In genomic region chr12:5373641-5374195, GRCm38 (mm10) we compare ENCODE assay signal across 8 mouse cellular contexts. TPM values are rescaled to one million over a fixed set of nuclear protein-coding genes. Genes with fewer than 3 reads are reported as not detected.
A peak's percentile ranks its signal among the peaks of the same experiment; 100 is the strongest.
DNase-seq lines count a peak whose midpoint lies in the region; ATAC-seq and TF ChIP-seq lines count a peak whose summit lies in the region.

No protein-coding gene starts in this region.

- TF ChIP-seq CTCF in embryonic fibroblast, embryonic 13.5 days (IDR thresholded peaks at IDR 0.05; ENCODE audit: borderline replicate concordance, insufficient read depth, low read length): no peak
- no peak for TF ChIP-seq CTCF in heart, postnatal 0 days (IDR thresholded peaks at IDR 0.05; ENCODE audit: low read depth)

- peak overlapping the region; percentile 70 for H3K4me3 ChIP-seq in embryonic fibroblast, embryonic 13.5 days (ENCODE audit: insufficient read depth, low read length)
- peak overlapping the region; percentile 56 for H3K4me3 ChIP-seq in heart, postnatal 0 days (ENCODE audit: low read depth, low read length)
- H3K4me3 ChIP-seq in limb, embryonic 13.5 days: peak overlapping the region; percentile 88
- H3K4me3 ChIP-seq in neural tube, embryonic 12.5 days: peak overlapping the region; percentile 82

- H3K4me2 ChIP-seq in heart, postnatal 0 days (ENCODE audit: low read depth, low read length): peak overlapping the region; percentile 94
- H3K4me2 ChIP-seq in limb, embryonic 13.5 days (replicated peaks): peak overlapping the region; percentile 99
- peak overlapping the region; percentile 97 for H3K4me2 ChIP-seq in neural tube, embryonic 12.5 days (replicated peaks)

- H3K27ac ChIP-seq in embryonic fibroblast, embryonic 13.5 days (ENCODE audit: insufficient read depth, low read length): no peak overlapping the region
- no peak overlapping the region for H3K27ac ChIP-seq in heart, postnatal 0 days (ENCODE audit: low read depth)
- H3K27ac ChIP-seq in limb, embryonic 13.5 days: peak overlapping the region; percentile 39; the same call in 1 of the 2 replicates
- 0 out of 2 replicates have a peak overlapping the region, but pooled peaks have one; percentile 27 for H3K27ac ChIP-seq in neural tube, embryonic 12.5 days

- no peak for TF ChIP-seq EP300 in heart, postnatal 0 days (IDR thresholded peaks at IDR 0.05; ENCODE audit: low read depth)

- no peaks in the 10 kb centered on the region for H3K4me1 ChIP-seq in embryonic fibroblast, embryonic 13.5 days (ENCODE audit: control insufficient read depth, insufficient read depth, low read length)
- peaks cover 20% of the 10 kb centered on the region for H3K4me1 ChIP-seq in heart, postnatal 0 days (ENCODE audit: control insufficient read depth, insufficient read depth)
- peaks cover 20% of the 10 kb centered on the region for H3K4me1 ChIP-seq in limb, embryonic 13.5 days
- H3K4me1 ChIP-seq in neural tube, embryonic 12.5 days: peaks cover 23% of the 10 kb centered on the region

- no peaks in the 10 kb centered on the region for H3K9me3 ChIP-seq in heart, postnatal 0 days (replicated peaks; ENCODE audit: control insufficient read depth, low read length)
- no peaks in the 10 kb centered on the region for H3K9me3 ChIP-seq in limb, embryonic 13.5 days
- no peaks in the 10 kb centered on the region for H3K9me3 ChIP-seq in neural tube, embryonic 12.5 days

- TF ChIP-seq POLR2A in embryonic fibroblast, embryonic 13.5 days (IDR thresholded peaks at IDR 0.05; ENCODE audit: low read depth, low read length): no peak

- under 1% methylated on average over 42 of the region's 42 CpGs for WGBS in heart, postnatal 0 days
- under 1% methylated on average over 42 of the region's 42 CpGs for whole genome bisulfite sequencing in limb, embryonic 13.5 days
- WGBS in neural tube, embryonic 12.5 days: under 1% methylated on average over 42 of the region's 42 CpGs

- no peak overlapping the region for H3K9ac ChIP-seq in heart, postnatal 0 days (replicated peaks; ENCODE audit: low read depth, low read length)
- peak overlapping the region; percentile 87 for H3K9ac ChIP-seq in limb, embryonic 13.5 days
- H3K9ac ChIP-seq in neural tube, embryonic 12.5 days: peak overlapping the region; percentile 87

- no peaks in the 10 kb centered on the region for H3K36me3 ChIP-seq in heart, postnatal 0 days (replicated peaks; ENCODE audit: control insufficient read depth, insufficient read depth, low read length)
- H3K36me3 ChIP-seq in limb, embryonic 13.5 days: 0 out of 2 replicates have a peak, but pooled peaks cover 3% of the 10 kb centered on the region
- H3K36me3 ChIP-seq in neural tube, embryonic 12.5 days: no peaks in the 10 kb centered on the region

- H3K27me3 ChIP-seq in heart, postnatal 0 days (ENCODE audit: control insufficient read depth, insufficient read depth, low read length): peaks cover 68% of the 10 kb centered on the region
- 0 out of 2 replicates have a peak, but pooled peaks cover 5% of the 10 kb centered on the region for H3K27me3 ChIP-seq in limb, embryonic 13.5 days
- peaks cover 17% of the 10 kb centered on the region; the same call in 1 of the 2 replicates for H3K27me3 ChIP-seq in neural tube, embryonic 12.5 days (replicated peaks)

- peak; percentile 11; the same call in 1 of the 2 replicates for ATAC-seq in frontal cortex, adult (ENCODE audit: low TSS enrichment)
- ATAC-seq in heart, postnatal 0 days (ENCODE audit: insufficient read depth, low read depth): no peak
- ATAC-seq in limb, embryonic 13.5 days (ENCODE audit: low FRiP score, low read depth): no peak
- ATAC-seq in neural tube, embryonic 12.5 days (ENCODE audit: low FRiP score, low read depth): no peak

- no peak for DNase-seq in frontal cortex, postnatal 36 days (ENCODE audit: low spot score in 2 of 2)
- peak; percentile 69 for DNase-seq in Muller cell, postnatal 12 days (ENCODE audit: inconsistent ontology term)
- no peak for DNase-seq in heart, postnatal 0 days (ENCODE audit: low spot score)
- no peak for DNase-seq in natural killer cell, adult 2 months (ENCODE audit: low spot score in 2 of 2)

RNA-seq across cellular contexts. Expression of gene Klhl29, which starts 1.8 kb away (rescaled TPM):
- 3.8 and 6.1 TPM in 2 replicates for polyA plus RNA-seq in embryonic fibroblast, embryonic 13.5 days (2011; ENCODE audit: insufficient read length, low read depth, missing spikeins)
- total RNA-seq in heart, postnatal 0 days (2014; rRNA removed; ENCODE audit: low replicate concordance): 0.11 and 2.1 TPM in 2 replicates
- 0.04 and 0.05 TPM in 2 replicates for polyA plus RNA-seq in heart, postnatal 0 days (2015; fragmentation: Nextera tagmentation; extraction: Ambion mirVana)
- polyA plus RNA-seq in limb, embryonic 13.5 days (2015; fragmentation: Nextera tagmentation; extraction: Ambion mirVana): 2.2 and 2.3 TPM in 2 replicates
- 2.5 and 2.9 TPM in 2 replicates for polyA plus RNA-seq in neural tube, embryonic 12.5 days (2016; fragmentation: Nextera tagmentation; extraction: Ambion mirVana)

Comparison
In these comparisons a context has a peak if more than half of its experiments do, and no peak if none do; other contexts are left out.
1. H3K27ac ChIP-seq: peak in limb, embryonic 13.5 days (single experiment) and neural tube, embryonic 12.5 days (single experiment); none in embryonic fibroblast, embryonic 13.5 days (single experiment) and heart, postnatal 0 days (single experiment).
2. Peak in every context shown above with its lines, with median percentiles within 50 percentile points of each other: H3K4me3 ChIP-seq and H3K4me2 ChIP-seq.